Mouse (Mus musculus) c-Kit-positive CD71-negative TER-119-negative erythroid progenitor cells, embryonic 14.5 days (primary cell): ENCODE data around the gene Homez.

Experiments
- DNase-seq: peaks from one replicate; pipeline ENCODE4 v3.0.0-alpha.2; 2013; ENCODE audit warnings: low read depth

The Homez gene

GRCm38 (mm10) chr14:54870861-54871260, at the start of gene Homez:
TSS of gene Homez (minus strand) at chr14:54870961.
- DNase-seq: no peak

- DNase-seq: no peak
Measured at GRCm38 (mm10) chr14:54920076-54920685, 49.4 kb upstream of the Homez start.

GRCm38 (mm10) chr14:54913343-54913742, 42.6 kb upstream of the Homez start:
- DNase-seq: no peak

GRCm38 (mm10) chr14:54912886-54913285, 42.1 kb upstream of the Homez start, which contains the start of gene Slc22a17:
TSS of gene Slc22a17 (minus strand) at chr14:54913132.
- DNase-seq: no peak

GRCm38 (mm10) chr14:54912109-54912850, 41.5 kb upstream of the Homez start:
- DNase-seq: no peak

- DNase-seq: no peak
Measured at GRCm38 (mm10) chr14:54908682-54909081, 37.9 kb upstream of the Homez start.

GRCm38 (mm10) chr14:54903641-54904040, 32.9 kb upstream of the Homez start:
- no peak for DNase-seq

GRCm38 (mm10) chr14:54900383-54900782, 29.6 kb upstream of the Homez start:
- no peak for DNase-seq

GRCm38 (mm10) chr14:54897445-54897844, 26.7 kb upstream of the Homez start:
- no peak for DNase-seq

GRCm38 (mm10) chr14:54894296-54895151, 23.8 kb upstream of the Homez start:
- DNase-seq: no peak

- DNase-seq: peak; percentile 98
Measured at GRCm38 (mm10) chr14:54893651-54894181, 23.0 kb upstream of the Homez start.

- no peak for DNase-seq
Measured at GRCm38 (mm10) chr14:54892200-54892599, 21.4 kb upstream of the Homez start, which contains the start of gene Pabpn1. TSS of gene Pabpn1 (plus strand) at chr14:54892500.

GRCm38 (mm10) chr14:54885309-54885708, 14.5 kb upstream of the Homez start:
- DNase-seq: no peak

- DNase-seq: no peak
Measured at GRCm38 (mm10) chr14:54884022-54884712, 13.4 kb upstream of the Homez start.

- no peak for DNase-seq
Measured at GRCm38 (mm10) chr14:54883154-54884021, 12.6 kb upstream of the Homez start, which contains the start of the genes Bcl2l2 and Gm20521. TSS of gene Bcl2l2 (plus strand) at chr14:54883377. TSS of gene Gm20521 (plus strand) at chr14:54883441.

- no peak for DNase-seq
Measured at GRCm38 (mm10) chr14:54877048-54877715, 6.4 kb upstream of the Homez start, which contains the start of gene Ppp1r3e. TSS of gene Ppp1r3e (minus strand) at chr14:54877550.

GRCm38 (mm10) chr14:54876539-54877047, 5.8 kb upstream of the Homez start:
- DNase-seq: no peak

- DNase-seq: no peak
Measured at GRCm38 (mm10) chr14:54875844-54876538, 5.2 kb upstream of the Homez start.

- DNase-seq: no peak
Measured at GRCm38 (mm10) chr14:54874165-54874564, 3.4 kb upstream of the Homez start.
